Mouse (Mus musculus) brain, embryonic 14.5 days (tissue): ENCODE data around the gene Grk3.

Source experiments
- CTCF ChIP-seq: fragments of 200-500 bp; IDR thresholded peaks from 2 replicates; pipeline ENCODE4 v1.5.1; 2012; ENCODE audit warnings: inconsistent platforms, mild to moderate bottlenecking, moderate library complexity, borderline replicate concordance; ENCODE audit not compliant: insufficient read depth, insufficient read length; ENCODE audit errors: extremely low read depth
- POLR2A ChIP-seq: fragments of 200-500 bp; IDR thresholded peaks from 2 replicates; pipeline ENCODE4 v1.6.1; 2012; ENCODE audit warnings: mild to moderate bottlenecking, inconsistent platforms, borderline replicate concordance; ENCODE audit not compliant: poor library complexity, insufficient read depth, insufficient read length, severe bottlenecking; ENCODE audit errors: extremely low read depth

DNA sequence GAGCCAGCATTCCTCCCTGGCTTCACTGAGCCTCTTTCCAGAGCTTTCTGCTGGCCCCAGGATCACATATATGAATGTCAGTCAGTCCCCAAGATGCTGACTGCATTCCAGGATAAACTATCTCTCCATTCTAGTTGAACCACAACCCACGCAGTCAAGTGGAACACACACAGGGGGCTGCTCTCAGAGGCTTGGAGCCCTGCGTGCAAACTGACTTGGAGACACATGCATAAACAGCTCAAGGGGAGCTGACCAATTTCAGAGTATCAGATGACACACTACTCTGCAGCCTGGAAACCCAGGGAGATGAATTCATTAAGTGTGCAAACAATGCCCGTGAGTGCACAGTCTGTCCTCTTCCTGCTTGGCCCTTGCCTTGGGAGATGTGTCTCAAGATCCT lies 54.7 kb downstream of the Grk3 start:
- no peak for TF ChIP-seq CTCF
- no peak for TF ChIP-seq POLR2A
